Mouse (Mus musculus) heart, embryonic 14.5 days (tissue): ENCODE measurements around the gene Gm10322. TPM values are rescaled to one million over a fixed set of nuclear protein-coding genes. Genes with fewer than 3 reads are reported as not detected.
A peak's percentile ranks its signal among the peaks of the same experiment; 100 is the strongest.

Experiments used
- ATAC-seq: fragments of 200-750 bp; cut with Nextera tagmentation; 2 replicates; pipeline ENCODE4 v1.8.0; 2017; ENCODE audit warnings: low read depth, moderate TSS enrichment; ENCODE audit not compliant: insufficient number of reproducible peaks, insufficient read depth, low FRiP score
- H3K27ac ChIP-seq, 2 experiments: fragments of 200-500 bp in 1 of 2; fragments of 300-500 bp in 1 of 2; sonication (generic) in 1 of 2; replicated peaks in 1 of 2; 2 replicates each; pipeline ENCODE4 v1.5.1; 2012 to 2014; ENCODE audit warnings: low read depth in 2 of 2, low read length in 2 of 2, control low read depth in 1 of 2, mild to moderate bottlenecking in 1 of 2, mixed read lengths in 1 of 2; ENCODE audit not compliant: control insufficient read depth in 1 of 2, insufficient read depth in 1 of 2
- H3K27me3 ChIP-seq: fragments of 300-500 bp; sonication (generic); 2 replicates; pipeline ENCODE4 v1.6.1; 2014; ENCODE audit warnings: mild to moderate bottlenecking, low read length, control low read depth; ENCODE audit not compliant: control insufficient read depth, insufficient read depth
- H3K36me3 ChIP-seq: fragments of 300-500 bp; sonication (generic); 2 replicates; pipeline ENCODE4 v1.6.1; 2014; ENCODE audit warnings: mild to moderate bottlenecking, control low read depth, low read length, mixed read lengths; ENCODE audit not compliant: control insufficient read depth, insufficient read depth
- H3K4me1 ChIP-seq, 2 experiments: fragments of 200-500 bp in 1 of 2; fragments of 300-500 bp in 1 of 2; sonication (generic) in 1 of 2; 2 replicates each; pipeline ENCODE4 v1.6.1; 2012 to 2014; ENCODE audit warnings: low read length in 2 of 2, control low read depth in 1 of 2, mixed read lengths in 1 of 2; ENCODE audit not compliant: control insufficient read depth in 2 of 2, insufficient read depth in 2 of 2
- H3K4me2 ChIP-seq: fragments of 300-500 bp; sonication (generic); 2 replicates; pipeline ENCODE4 v1.6.1; 2014; ENCODE audit warnings: mild to moderate bottlenecking, low read length
- H3K4me3 ChIP-seq, 2 experiments: fragments of 200-500 bp in 1 of 2; fragments of 300-500 bp in 1 of 2; sonication (generic) in 1 of 2; 2 replicates each; pipeline ENCODE4 v1.5.1; 2012 to 2014; ENCODE audit warnings: low read length in 2 of 2, mild to moderate bottlenecking in 2 of 2, control low read depth in 1 of 2, low read depth in 1 of 2, moderate library complexity in 1 of 2; ENCODE audit not compliant: control insufficient read depth in 1 of 2, insufficient read depth in 1 of 2
- H3K9ac ChIP-seq: fragments of 300-500 bp; sonication (generic); 2 replicates; pipeline ENCODE4 v1.6.1; 2014; ENCODE audit warnings: mild to moderate bottlenecking, low read length
- H3K9me3 ChIP-seq: fragments of 300-500 bp; sonication (generic); 2 replicates; pipeline ENCODE4 v1.6.1; 2016; ENCODE audit warnings: low read length, control low read depth; ENCODE audit not compliant: control insufficient read depth
- WGBS: fragments of 180-500 bp; shearing (Covaris S2); extraction: QIAGEN DNeasy Blood & Tissue Kit; methylation state at CpG from one replicate; pipeline ENCODE4 v1.1.7; 2014; 5-methylcytosine and 5-hydroxymethylcytosine counted together
- polyA plus RNA-seq: library from polyadenylated mRNA; unstranded; fragments of >200 nt; fragmentation: Nextera tagmentation; extraction: Ambion mirVana; gene quantifications from 2 replicates; pipeline ENCODE4 v1.2.1, GENCODE M21; 2014

Gm10322 gene
- polyA plus RNA-seq, 1 experiment from 2014 or later, result not detected

GRCm38 (mm10) chr10:59586821-59587220 is 29.0 kb upstream of the Gm10322 start:
- H3K9ac ChIP-seq, result no peak overlapping the region
- peaks cover 0 to 3% of the 10 kb centered on the region in 2 experiments; a peak in 2 of 4 replicates for H3K4me1 ChIP-seq
- H3K4me2 ChIP-seq, result no peak overlapping the region
- H3K27ac ChIP-seq, result no peak overlapping the region
- no peaks in the 10 kb centered on the region for H3K27me3 ChIP-seq
- no peaks in the 10 kb centered on the region for H3K9me3 ChIP-seq
- 84% methylated on average over 15 of the region's 15 CpGs for WGBS
- no peak for ATAC-seq
- no peaks in the 10 kb centered on the region for H3K36me3 ChIP-seq
- H3K4me3 ChIP-seq, result no peak overlapping the region

- WGBS, result 78% methylated on average over 7 of the region's 7 CpGs
- Histone ChIP-seq H3K27ac (no peak overlapping the region), H3K4me3 (no peak overlapping the region), H3K9me3 (no peaks in the 10 kb centered on the region), H3K27me3 (no peaks in the 10 kb centered on the region), H3K9ac (no peak overlapping the region), H3K36me3 (no peaks in the 10 kb centered on the region), H3K4me1 (peaks cover 0 to 3% of the 10 kb centered on the region in 2 experiments; a peak in 2 of 4 replicates), H3K4me2 (no peak overlapping the region)
- no peak for ATAC-seq
Observed at GRCm38 (mm10) chr10:59588135-59588534, 27.7 kb upstream of the Gm10322 start.

- H3K4me1 ChIP-seq, result peaks cover 0 to 7% of the 10 kb centered on the region in 2 experiments; a peak in 3 of 4 replicates
- peak overlapping the region; percentile 48 for H3K4me2 ChIP-seq
- WGBS, result 91% methylated on average over 7 of the region's 7 CpGs
- no peaks in the 10 kb centered on the region for H3K36me3 ChIP-seq
- H3K9me3 ChIP-seq, result no peaks in the 10 kb centered on the region
- H3K4me3 ChIP-seq, result no peak overlapping the region
- no peak overlapping the region for H3K9ac ChIP-seq
- no peaks in the 10 kb centered on the region for H3K27me3 ChIP-seq
- H3K27ac ChIP-seq, result no peak overlapping the region
- ATAC-seq, result no peak
Observed at GRCm38 (mm10) chr10:59589420-59589819, 26.4 kb upstream of the Gm10322 start.

DNA sequence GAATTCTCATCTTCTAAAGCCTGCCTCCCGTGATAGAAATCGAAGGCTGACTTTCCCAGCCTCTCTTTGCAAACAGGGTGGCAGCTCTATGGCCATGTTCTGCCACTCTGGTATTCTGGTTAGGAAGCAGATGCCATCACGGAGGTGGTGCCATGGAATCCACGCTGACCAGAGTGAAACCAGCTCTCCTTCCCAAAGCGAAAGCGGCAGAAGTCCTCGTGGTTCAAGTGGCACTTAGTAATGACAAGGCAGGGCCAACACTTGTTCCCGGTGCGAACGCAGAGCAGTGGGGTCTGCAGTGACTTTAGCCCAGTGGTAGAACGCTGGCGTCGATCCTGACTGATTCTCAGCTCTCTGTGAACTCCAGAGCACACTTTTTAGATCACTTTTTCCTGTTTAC is 26.0 kb upstream of the Gm10322 start:
- Histone ChIP-seq H3K9ac (no peak overlapping the region; the same call in 1 of the 2 replicates), H3K4me3 (peak overlapping the region in 1 of 2 experiments; percentile 21; a peak in 1 of 4 replicates)

DNA sequence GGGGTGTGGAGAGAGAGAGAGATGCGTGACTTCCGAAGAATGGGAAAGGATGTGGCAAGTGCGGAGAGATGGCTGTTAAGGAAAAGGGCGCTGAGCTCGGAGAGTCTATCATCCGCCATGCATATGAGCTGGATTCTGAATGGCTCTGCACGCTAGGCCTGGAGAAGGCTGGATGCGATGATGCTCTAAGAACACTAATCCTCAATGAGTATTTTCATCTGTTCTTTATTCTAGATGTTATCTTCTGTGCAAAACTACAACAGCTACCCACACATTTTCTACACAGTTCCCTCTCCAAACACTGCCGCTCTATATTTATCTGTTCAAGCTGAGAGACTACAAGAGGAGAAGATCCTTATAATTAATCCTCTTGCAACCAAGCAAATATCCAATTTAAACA is 25.3 kb upstream of the Gm10322 start:
- Histone ChIP-seq H3K4me1 (peaks cover 0 to 7% of the 10 kb centered on the region in 2 experiments; a peak in 3 of 4 replicates), H3K9me3 (no peaks in the 10 kb centered on the region), H3K27ac (no peak overlapping the region), H3K4me2 (no peak overlapping the region), H3K27me3 (no peaks in the 10 kb centered on the region), H3K9ac (no peak overlapping the region), H3K4me3 (no peak overlapping the region), H3K36me3 (no peaks in the 10 kb centered on the region)
- WGBS, result 93% methylated on average over 9 of the region's 9 CpGs
- ATAC-seq, result no peak

More for the DNA sequence above, 26.0 kb upstream of the Gm10322 start:
- no peak for ATAC-seq
- H3K27me3 ChIP-seq, result no peaks in the 10 kb centered on the region
- 62% methylated on average over 13 of the region's 13 CpGs for WGBS
- H3K36me3 ChIP-seq, result no peaks in the 10 kb centered on the region
- peaks cover 0 to 7% of the 10 kb centered on the region in 2 experiments; a peak in 3 of 4 replicates for H3K4me1 ChIP-seq
- H3K9me3 ChIP-seq, result no peaks in the 10 kb centered on the region
- no peak overlapping the region for H3K27ac ChIP-seq
- H3K4me2 ChIP-seq, result peak overlapping the region; percentile 48

DNA sequence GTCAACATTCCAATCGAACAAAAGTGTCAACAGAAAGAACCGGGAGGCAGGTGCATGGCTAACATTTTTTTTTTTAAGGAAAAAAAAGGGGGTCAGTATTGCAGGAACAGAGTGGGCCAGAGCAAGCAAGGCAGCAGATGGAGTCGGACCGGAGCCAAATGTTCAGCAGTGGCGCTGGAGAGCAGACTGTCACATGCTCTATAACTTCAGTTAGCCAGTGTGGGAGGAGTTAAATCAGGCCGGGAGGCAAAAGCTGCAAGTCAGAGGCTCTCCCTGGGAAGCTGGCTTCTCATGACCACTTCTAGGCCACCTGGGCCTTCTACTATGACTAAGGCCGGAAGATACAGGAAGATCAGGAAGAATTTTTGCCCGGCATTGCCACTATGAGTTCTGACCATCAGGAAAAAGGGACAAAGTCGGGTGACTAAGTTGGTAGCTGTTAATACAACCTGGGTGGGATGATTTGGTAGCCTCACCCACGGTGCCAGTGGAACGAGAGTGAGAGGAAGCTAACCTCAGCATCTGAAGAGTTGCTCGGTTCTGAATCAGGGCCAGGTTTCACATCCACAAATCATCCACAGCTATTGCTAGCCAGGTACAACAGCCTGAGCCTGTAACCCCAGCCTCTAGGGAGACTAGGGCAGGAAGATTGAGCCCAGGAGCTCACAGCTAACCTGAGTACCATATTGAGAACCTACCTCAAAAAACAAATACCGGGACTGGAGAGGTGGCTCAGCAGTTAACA is 21.9 kb upstream of the Gm10322 start:
- H3K4me2 ChIP-seq, result no peak overlapping the region
- H3K9me3 ChIP-seq, result no peaks in the 10 kb centered on the region
- no peak for ATAC-seq
- no peaks in the 10 kb centered on the region; the same call in 1 of the 2 replicates for H3K36me3 ChIP-seq
- H3K9ac ChIP-seq, result 0 out of 2 replicates have a peak overlapping the region, but pooled peaks have one; percentile 25
- no peak overlapping the region for H3K27ac ChIP-seq
- peaks cover 0 to 7% of the 10 kb centered on the region in 2 experiments; a peak in 3 of 4 replicates for H3K4me1 ChIP-seq
- H3K4me3 ChIP-seq, result no peak overlapping the region
- H3K27me3 ChIP-seq, result no peaks in the 10 kb centered on the region
- WGBS, result 77% methylated on average over 13 of the region's 13 CpGs

DNA sequence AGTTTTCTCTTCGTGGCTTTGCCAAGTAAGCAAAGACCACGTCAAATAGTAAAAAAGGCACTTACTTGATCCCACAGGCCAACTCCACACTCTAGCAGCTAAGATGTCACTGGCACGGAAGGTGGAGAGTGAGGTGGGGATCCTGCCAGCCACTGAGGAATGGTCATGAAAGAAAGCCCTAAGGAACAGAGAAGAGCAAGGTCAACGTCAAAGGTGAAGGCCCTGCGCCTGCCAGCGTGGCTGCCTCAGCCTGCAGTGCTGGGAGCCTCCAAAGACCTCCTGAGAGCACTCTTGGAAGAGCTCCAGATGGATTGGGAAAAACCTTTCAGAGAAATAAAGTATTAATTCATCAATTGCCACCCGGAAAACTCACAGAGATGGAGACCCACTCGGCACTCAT is 15.3 kb upstream of the Gm10322 start:
- H3K4me2 ChIP-seq, result no peak overlapping the region
- H3K27ac ChIP-seq, result no peak overlapping the region
- WGBS, result 78% methylated on average over 8 of the region's 8 CpGs
- H3K4me1 ChIP-seq, result peaks cover 4 to 12% of the 10 kb centered on the region in 2 experiments
- H3K36me3 ChIP-seq, result no peaks in the 10 kb centered on the region; the same call in 1 of the 2 replicates
- H3K9me3 ChIP-seq, result no peaks in the 10 kb centered on the region
- no peak for ATAC-seq
- no peak overlapping the region for H3K9ac ChIP-seq
- H3K4me3 ChIP-seq, result no peak overlapping the region
- no peaks in the 10 kb centered on the region for H3K27me3 ChIP-seq
